21 mouse cellular contexts compared by ENCODE assay signal in genomic region chr10:43124156-43124555, GRCm38 (mm10). TPM values are rescaled to one million over a fixed set of nuclear protein-coding genes. Genes with fewer than 3 reads are reported as not detected.
DNase-seq lines count a peak whose midpoint lies in the region; ATAC-seq and TF ChIP-seq lines count a peak whose summit lies in the region.
"Had no signal": no experiment of that assay in that cellular context is flagged by ENCODE, and none has a peak within 500 bp of the region (broad histone marks: within the 10 kb centered on the region; RNA-seq: fewer than 3 reads in every experiment).

No protein-coding gene starts in this region.

- TF ChIP-seq CTCF in forebrain, postnatal 0 days (IDR thresholded peaks at IDR 0.05; ENCODE audit: low read depth): no peak
- no peak for TF ChIP-seq CTCF in heart, postnatal 0 days (IDR thresholded peaks at IDR 0.05; ENCODE audit: low read depth)
- TF ChIP-seq CTCF in C2C12 (IDR thresholded peaks at IDR 0.05; ENCODE audit: control insufficient read depth, insufficient read depth, insufficient read length): no peak

- H3K9ac ChIP-seq in forebrain, postnatal 0 days: no peak overlapping the region
- no peak overlapping the region for H3K9ac ChIP-seq in forebrain, embryonic 15.5 days (replicated peaks)
- no peak overlapping the region for H3K9ac ChIP-seq in heart, postnatal 0 days (replicated peaks; ENCODE audit: low read depth, low read length)
- H3K9ac ChIP-seq: embryonic facial prominence, embryonic 13.5 days; hindbrain, embryonic 15.5 days; limb, embryonic 13.5 days; midbrain, embryonic 12.5 days had no signal

- no peak for DNase-seq in forebrain, postnatal 0 days
- no peak for DNase-seq in heart, postnatal 0 days (ENCODE audit: low spot score)
- DNase-seq in heart, adult 18-20 months: no peak
- peak; percentile 26 to 61 for DNase-seq in left cerebral cortex, adult 9 months (ENCODE audit: low spot score in 2 of 2)
- no peak for DNase-seq in cerebellum, postnatal 14 days
- DNase-seq in cerebellum, adult 9-10 months: no peak
- DNase-seq: adrenal gland, postnatal 14 days; cerebellum, postnatal 36 days; heart, adult 2 months; kidney, adult 18-20 months; kidney, postnatal 4 days; lung, postnatal 4 days had no signal

- peaks cover 13% of the 10 kb centered on the region; the same call in 1 of the 2 replicates for H3K36me3 ChIP-seq in forebrain, postnatal 0 days (ENCODE audit: insufficient read depth)
- no peaks in the 10 kb centered on the region for H3K36me3 ChIP-seq in forebrain, embryonic 15.5 days
- no peaks in the 10 kb centered on the region for H3K36me3 ChIP-seq in heart, postnatal 0 days (replicated peaks; ENCODE audit: control insufficient read depth, insufficient read depth, low read length)
- no peaks in the 10 kb centered on the region for H3K36me3 ChIP-seq in C2C12 (ENCODE audit: control insufficient read depth, insufficient read depth)
- H3K36me3 ChIP-seq: midbrain, embryonic 12.5 days had no signal

- no peak for TF ChIP-seq EP300 in heart, postnatal 0 days (IDR thresholded peaks at IDR 0.05; ENCODE audit: low read depth)

- WGBS in forebrain, postnatal 0 days: 75% methylated on average over 4 of the region's 4 CpGs
- WGBS in forebrain, embryonic 15.5 days: 85% methylated on average over 4 of the region's 4 CpGs
- WGBS in heart, postnatal 0 days: 81% methylated on average over 4 of the region's 4 CpGs

- H3K4me1 ChIP-seq in forebrain, postnatal 0 days (ENCODE audit: insufficient read depth): peaks cover 24% of the 10 kb centered on the region; the same call in 1 of the 2 replicates
- peaks cover 37% of the 10 kb centered on the region for H3K4me1 ChIP-seq in forebrain, embryonic 15.5 days
- H3K4me1 ChIP-seq in heart, postnatal 0 days (ENCODE audit: control insufficient read depth, insufficient read depth): peaks cover 15% of the 10 kb centered on the region

- no peak overlapping the region for H3K4me3 ChIP-seq in forebrain, postnatal 0 days (ENCODE audit: low read depth, low read length)
- no peak overlapping the region for H3K4me3 ChIP-seq in forebrain, embryonic 15.5 days
- no peak overlapping the region for H3K4me3 ChIP-seq in heart, postnatal 0 days (ENCODE audit: low read depth, low read length)
- no peak overlapping the region for H3K4me3 ChIP-seq in C2C12 (ENCODE audit: insufficient read depth, poor library complexity, severe bottlenecking)
- H3K4me3 ChIP-seq: embryonic facial prominence, embryonic 13.5 days; heart, adult 2 months; hindbrain, embryonic 15.5 days; limb, embryonic 13.5 days; midbrain, embryonic 12.5 days had no signal

- H3K27ac ChIP-seq in forebrain, postnatal 0 days (ENCODE audit: low read depth, low read length): peak overlapping the region; percentile 50; the same call in 1 of the 2 replicates
- H3K27ac ChIP-seq in forebrain, embryonic 15.5 days (replicated peaks): no peak overlapping the region; the same call in 1 of the 2 replicates
- H3K27ac ChIP-seq in heart, postnatal 0 days (ENCODE audit: low read depth): peak overlapping the region; percentile 54
- H3K27ac ChIP-seq: embryonic facial prominence, embryonic 13.5 days; heart, adult 2 months; hindbrain, embryonic 15.5 days; limb, embryonic 13.5 days; midbrain, embryonic 12.5 days had no signal

- H3K9me3 ChIP-seq in forebrain, postnatal 0 days (ENCODE audit: low read length): no peaks in the 10 kb centered on the region
- H3K9me3 ChIP-seq in forebrain, embryonic 15.5 days: no peaks in the 10 kb centered on the region
- H3K9me3 ChIP-seq in heart, postnatal 0 days (replicated peaks; ENCODE audit: control insufficient read depth, low read length): no peaks in the 10 kb centered on the region
- H3K9me3 ChIP-seq: embryonic facial prominence, embryonic 13.5 days; hindbrain, embryonic 15.5 days; limb, embryonic 13.5 days; midbrain, embryonic 12.5 days had no signal

- ATAC-seq in forebrain, postnatal 0 days: no peak
- no peak for ATAC-seq in forebrain, embryonic 15.5 days (replicated peaks)
- ATAC-seq in heart, postnatal 0 days (ENCODE audit: insufficient read depth, low read depth): no peak

- H3K4me2 ChIP-seq in forebrain, postnatal 0 days (ENCODE audit: low read depth): no peak overlapping the region
- H3K4me2 ChIP-seq in forebrain, embryonic 15.5 days (replicated peaks): no peak overlapping the region
- H3K4me2 ChIP-seq in heart, postnatal 0 days (ENCODE audit: low read depth, low read length): no peak overlapping the region
- H3K4me2 ChIP-seq: embryonic facial prominence, embryonic 13.5 days; hindbrain, embryonic 15.5 days; limb, embryonic 13.5 days; midbrain, embryonic 12.5 days had no signal

- no peaks in the 10 kb centered on the region for H3K79me3 ChIP-seq in C2C12 (ENCODE audit: low read depth)

- H3K27me3 ChIP-seq in forebrain, postnatal 0 days (ENCODE audit: insufficient read depth, low read length): no peaks in the 10 kb centered on the region
- no peaks in the 10 kb centered on the region for H3K27me3 ChIP-seq in forebrain, embryonic 15.5 days
- no peaks in the 10 kb centered on the region for H3K27me3 ChIP-seq in heart, postnatal 0 days (ENCODE audit: control insufficient read depth, insufficient read depth, low read length)
- no peaks in the 10 kb centered on the region for H3K27me3 ChIP-seq in C2C12 (ENCODE audit: control insufficient read depth, insufficient read depth, insufficient read length)
- H3K27me3 ChIP-seq: embryonic facial prominence, embryonic 13.5 days; hindbrain, embryonic 15.5 days; limb, embryonic 13.5 days; midbrain, embryonic 12.5 days had no signal

- no peaks in the 10 kb centered on the region for H3K79me2 ChIP-seq in C2C12 (ENCODE audit: control insufficient read depth, insufficient read depth)

- no peak overlapping the region for H3ac ChIP-seq in C2C12 (ENCODE audit: control insufficient read depth, insufficient read length, low read depth)

TF ChIP-seq in C2C12, 6 proteins besides CTCF, POLR2A, EP300 and RAD21:
- TF ChIP-seq CEBPB (IDR thresholded peaks at IDR 0.05; ENCODE audit: low read depth): no peak
- no peak for TF ChIP-seq FOSL1 (IDR thresholded peaks at IDR 0.05; ENCODE audit: insufficient read depth, low read length, poor library complexity, severe bottlenecking)
- peak; percentile 7 for TF ChIP-seq MYOD1 (IDR thresholded peaks at IDR 0.05; ENCODE audit: control insufficient read depth, insufficient read length, low read depth)

RNA-seq across cellular contexts. Expression of gene Sobp, which starts 50.2 kb away (rescaled TPM):
- 31.5 and 38.3 TPM in 2 replicates for total RNA-seq in forebrain, postnatal 0 days (2014; rRNA removed)
- 16.4 and 19.9 TPM in 2 replicates for polyA plus RNA-seq in forebrain, postnatal 0 days (2015; fragmentation: Nextera tagmentation; extraction: Ambion mirVana)
- polyA plus RNA-seq in forebrain, embryonic 15.5 days (2015; fragmentation: Nextera tagmentation; extraction: Ambion mirVana): 15.1 and 16.2 TPM in 2 replicates
- 2.6 and 3.9 TPM in 2 replicates for total RNA-seq in heart, postnatal 0 days (2014; rRNA removed; ENCODE audit: low replicate concordance)
- 2.5 and 3.0 TPM in 2 replicates for polyA plus RNA-seq in heart, postnatal 0 days (2015; fragmentation: Nextera tagmentation; extraction: Ambion mirVana)
- 10 to 100 TPM; 12.3 to 15.4 TPM for total RNA-seq in heart, adult 18-20 months (2021)
- polyA plus RNA-seq in C2C12 (2012; fragmentation: generic; extraction: Trizol): 1.2 TPM

RNA-seq across cellular contexts. Expression of gene 9030612E09Rik, which starts 50.3 kb away (rescaled TPM):
- total RNA-seq in forebrain, postnatal 0 days (2014; rRNA removed): 0.77 and 2.2 TPM in 2 replicates
- 2.3 and 2.4 TPM in 2 replicates for polyA plus RNA-seq in forebrain, postnatal 0 days (2015; fragmentation: Nextera tagmentation; extraction: Ambion mirVana)
- 2.0 and 2.5 TPM in 2 replicates for polyA plus RNA-seq in forebrain, embryonic 15.5 days (2015; fragmentation: Nextera tagmentation; extraction: Ambion mirVana)
- 0.11 and 0.43 TPM in 2 replicates for total RNA-seq in heart, postnatal 0 days (2014; rRNA removed; ENCODE audit: low replicate concordance)
- polyA plus RNA-seq in heart, postnatal 0 days (2015; fragmentation: Nextera tagmentation; extraction: Ambion mirVana): 1.1 and 1.2 TPM in 2 replicates
- total RNA-seq in heart, adult 18-20 months (2021): 1 to 10 TPM; 2.9 to 3.8 TPM
- 0.22 TPM for polyA plus RNA-seq in C2C12 (2012; fragmentation: generic; extraction: Trizol)
- total RNA-seq: adrenal gland, postnatal 14 days; ES-E14 had no signal
- polyA plus RNA-seq: liver, embryonic 16.5 days; spleen, adult 2 months had no signal

Comparison
In these comparisons a context has a peak if more than half of its experiments do, and no peak if none do; other contexts are left out.
1. DNase-seq: peak in left cerebral cortex, adult 9 months (2 of 2); none in forebrain, postnatal 0 days (single experiment), heart, postnatal 0 days (single experiment), heart, adult 18-20 months (0 of 2), cerebellum, postnatal 14 days (0 of 2) and cerebellum, adult 9-10 months (single experiment).